Mouse (Mus musculus) bone marrow, adult 2 months (tissue): ENCODE results near the gene Cldn3.

Experiments used
- CTCF ChIP-seq: fragments of 200-500 bp; IDR thresholded peaks from 2 replicates; pipeline ENCODE4 v1.5.1; 2011; ENCODE audit warnings: low read length, control low read depth; ENCODE audit not compliant: control insufficient read depth, insufficient read depth
- POLR2A ChIP-seq: fragments of 200-500 bp; IDR thresholded peaks from 2 replicates; pipeline ENCODE4 v1.6.1; 2011; ENCODE audit warnings: low read depth, mild to moderate bottlenecking, control low read depth, low read length, borderline replicate concordance; ENCODE audit not compliant: control insufficient read depth

DNA sequence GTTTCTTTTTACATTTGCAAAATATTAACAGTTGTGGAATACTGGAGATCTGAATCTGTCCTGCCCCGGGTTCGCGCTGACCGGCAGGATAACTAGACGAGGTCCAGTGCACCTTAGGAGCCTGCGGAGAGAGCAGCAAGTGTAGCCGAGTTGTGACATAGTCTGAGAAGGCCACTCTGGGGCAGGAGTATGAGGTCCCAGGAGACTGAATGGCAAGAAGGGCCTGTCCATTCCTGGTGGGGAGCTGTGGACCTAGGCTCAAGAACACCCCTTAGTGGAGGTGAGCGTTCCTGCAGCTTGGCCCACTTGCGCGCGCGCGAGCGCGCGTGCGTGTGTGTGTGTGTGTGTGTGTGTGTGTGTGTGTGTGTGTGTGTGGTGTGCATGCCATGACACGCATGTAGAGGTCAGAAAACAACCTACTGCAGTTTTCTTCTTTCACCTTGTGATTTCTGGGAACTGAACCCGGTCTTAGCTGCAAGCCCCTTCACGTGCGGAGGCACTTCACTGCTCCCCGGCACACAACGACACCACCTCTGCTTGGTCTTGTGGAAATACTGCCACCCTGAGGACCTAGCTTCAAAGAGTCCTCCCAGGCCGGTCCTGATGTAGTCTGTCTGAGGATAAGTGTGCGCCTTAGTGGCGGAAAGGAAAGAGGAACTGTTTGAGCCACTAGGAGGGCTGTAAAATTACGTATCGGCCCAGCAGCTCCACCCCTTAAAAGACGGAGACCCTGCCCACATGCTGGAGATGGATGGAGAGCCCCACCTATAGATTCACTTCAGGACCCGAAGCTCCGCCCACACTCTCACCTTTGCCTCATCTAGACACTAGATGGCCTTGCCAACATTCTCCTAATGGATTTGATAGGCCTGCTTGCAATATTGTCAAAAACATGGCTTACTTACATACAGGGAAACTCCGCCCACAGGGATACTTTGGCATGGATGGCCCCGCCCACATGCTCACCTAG, 19.9 kb upstream of the Cldn3 start:
- TF ChIP-seq CTCF (peak; percentile 49; the same call in 1 of the 2 replicates), POLR2A (no peak)
